Mouse (Mus musculus) liver, adult (tissue): ENCODE measurements around the gene Calhm6.
A peak's percentile ranks its signal among the peaks of the same experiment; 100 is the strongest.

Experiments used
- GATA4 ChIP-seq: IDR thresholded peaks from 2 replicates; pipeline ENCODE4 v1.6.1; 2014; ENCODE audit warnings: mild to moderate bottlenecking, low read length; ENCODE audit not compliant: insufficient replicate concordance

Gene Calhm6

DNA sequence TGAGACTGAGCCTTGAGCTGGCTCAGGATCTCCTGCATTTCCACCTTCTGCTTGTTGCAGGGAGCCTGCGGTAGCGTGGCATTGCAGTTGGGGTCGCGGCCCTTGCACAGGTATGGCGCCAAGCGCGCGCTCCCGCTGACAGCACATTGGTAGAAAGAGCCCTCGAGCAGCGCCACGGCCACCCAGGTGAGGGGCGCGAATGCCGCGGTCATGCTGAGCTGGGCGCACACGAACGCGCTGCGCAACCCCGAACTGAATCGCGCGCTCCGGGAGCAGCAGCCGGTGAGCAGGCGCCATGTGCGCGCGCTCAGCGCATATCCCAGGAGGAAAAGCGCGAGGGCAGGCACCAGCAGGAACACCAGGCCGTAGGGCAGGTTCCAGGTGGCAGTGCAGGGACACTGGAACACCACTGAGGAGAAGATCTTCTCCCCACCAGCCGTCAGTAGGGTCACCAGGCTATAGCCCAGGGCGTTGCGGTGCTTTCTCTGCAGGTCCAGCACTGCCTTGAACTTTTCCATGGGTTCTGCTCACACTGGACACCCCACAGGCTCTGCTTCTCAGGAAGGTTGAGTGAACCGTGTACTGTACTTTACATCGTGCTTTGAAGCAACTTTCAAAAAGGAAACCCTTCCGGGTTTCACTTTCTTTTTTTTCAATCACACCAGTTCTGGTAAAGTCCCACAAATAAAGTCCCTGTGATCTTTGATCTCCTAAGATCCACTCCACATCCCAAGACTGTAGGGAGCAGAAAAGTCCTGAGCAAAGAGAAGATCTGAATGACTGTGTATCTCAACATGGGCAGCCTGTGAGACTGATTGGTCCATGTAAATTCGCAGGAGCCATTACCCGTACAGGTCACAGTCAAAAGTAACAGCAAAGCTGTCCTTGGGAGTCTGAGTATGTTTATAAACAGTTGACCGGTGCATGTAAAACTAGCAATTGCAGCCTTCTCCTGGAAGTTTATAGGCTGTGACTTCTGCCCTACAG is at the start of gene Calhm6:
Calhm6 (minus strand) TSS at position 593 of the 987 bp plus-strand sequence.
- no peak; the same call in 1 of the 2 replicates for TF ChIP-seq GATA4

DNA sequence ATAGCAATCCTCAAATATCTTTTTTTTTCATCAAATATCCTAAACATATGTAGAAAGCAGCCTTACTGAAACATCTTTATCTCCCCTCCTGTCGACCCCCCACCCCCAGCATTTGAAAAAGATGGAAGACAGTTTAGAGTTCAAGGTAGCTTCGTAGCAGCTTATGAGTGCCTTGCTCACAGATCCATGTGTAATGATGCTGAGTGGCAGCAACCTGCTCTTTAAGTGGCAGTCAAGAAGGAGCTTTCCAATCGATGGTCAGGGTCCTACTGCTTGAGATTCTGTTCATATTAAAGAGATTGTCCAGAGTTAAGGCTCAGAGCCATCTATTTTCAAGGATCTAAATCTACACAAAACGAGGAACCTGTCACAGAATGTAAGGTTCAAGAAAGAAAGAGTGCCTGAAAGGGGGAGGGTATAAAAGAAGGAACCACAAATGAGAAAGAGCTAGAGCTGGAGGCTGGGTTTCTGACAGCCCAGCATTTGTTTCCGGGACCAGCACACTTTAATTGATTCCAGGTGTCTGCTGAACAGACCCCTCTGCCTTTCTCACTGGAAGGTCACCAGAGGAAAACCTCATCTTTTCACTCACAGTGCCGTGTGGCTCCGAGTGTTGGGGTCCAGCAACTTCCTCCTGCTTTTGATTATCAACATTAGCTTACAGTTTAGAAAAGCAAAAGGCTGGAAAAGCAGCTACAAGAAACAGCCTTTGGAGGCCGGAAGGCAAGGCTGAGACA is 48.3 kb upstream of the Calhm6 start:
- no peak for TF ChIP-seq GATA4

DNA sequence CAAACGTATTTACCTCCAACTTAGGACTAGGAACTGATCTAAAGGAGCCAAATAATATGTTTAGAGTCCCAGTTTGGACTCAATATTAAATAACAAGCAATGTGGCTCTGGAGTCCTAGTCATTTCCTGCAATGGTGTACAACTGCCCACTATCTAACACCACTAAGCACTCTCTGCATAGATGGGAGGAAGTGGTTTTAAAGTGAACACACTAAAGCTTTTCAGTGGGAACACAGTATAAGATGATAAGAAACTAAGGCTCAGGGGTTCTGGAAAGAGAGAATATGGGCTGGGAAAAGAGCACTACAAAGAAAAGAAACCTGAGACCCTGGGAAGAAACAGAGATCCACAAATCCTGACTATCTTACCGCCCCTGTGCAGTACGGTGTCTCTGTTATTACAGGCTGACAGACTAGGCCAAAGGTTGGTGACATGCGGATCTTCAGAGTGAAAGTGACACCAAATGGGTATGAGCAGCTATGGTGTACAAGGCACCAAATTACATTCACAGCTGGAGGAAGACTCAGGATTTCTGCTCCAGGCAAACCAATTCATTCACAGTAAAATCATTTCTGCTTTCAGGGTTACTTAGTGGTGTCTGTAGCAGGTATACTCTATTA is 45.0 kb upstream of the Calhm6 start:
- TF ChIP-seq GATA4, result no peak

DNA sequence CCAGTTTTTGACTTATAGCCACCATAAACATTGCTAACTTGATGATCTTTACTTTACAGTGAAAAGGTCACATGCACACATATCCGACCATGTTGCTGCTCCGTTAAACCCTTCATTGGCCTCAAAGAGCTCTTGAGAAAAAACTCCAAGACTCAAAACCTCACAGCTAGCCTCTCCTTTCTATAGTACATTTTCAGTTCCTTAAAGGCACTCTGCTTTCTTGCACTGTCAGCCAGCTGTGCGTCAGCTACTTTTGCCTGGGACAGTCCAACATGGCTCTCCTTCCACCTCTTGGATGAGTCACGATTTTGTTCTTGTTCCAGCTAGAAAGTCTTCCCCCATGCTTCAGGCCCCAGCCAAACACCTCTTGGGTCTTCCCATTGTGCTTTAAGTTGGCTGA is 43.9 kb upstream of the Calhm6 start:
- TF ChIP-seq GATA4, result no peak

DNA sequence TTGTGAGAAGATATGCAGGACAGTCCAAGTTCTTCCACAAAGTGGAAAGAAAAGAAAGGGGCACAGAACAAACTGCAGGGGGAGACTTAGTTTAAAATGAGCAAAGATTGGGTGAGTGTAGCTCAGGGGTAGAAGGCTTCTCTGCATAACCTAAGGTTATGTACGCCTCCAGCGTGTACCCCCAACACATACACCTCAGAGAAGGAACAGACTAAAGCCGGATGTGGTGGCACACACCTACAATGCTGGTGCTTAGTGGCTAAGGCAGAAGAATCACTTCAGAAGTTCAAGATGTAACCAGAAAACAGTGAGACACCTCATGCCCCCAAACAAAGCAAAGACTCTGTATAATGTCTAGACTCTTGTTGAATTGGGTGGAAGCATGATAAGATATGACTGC is 43.4 kb upstream of the Calhm6 start:
- no peak for TF ChIP-seq GATA4

DNA sequence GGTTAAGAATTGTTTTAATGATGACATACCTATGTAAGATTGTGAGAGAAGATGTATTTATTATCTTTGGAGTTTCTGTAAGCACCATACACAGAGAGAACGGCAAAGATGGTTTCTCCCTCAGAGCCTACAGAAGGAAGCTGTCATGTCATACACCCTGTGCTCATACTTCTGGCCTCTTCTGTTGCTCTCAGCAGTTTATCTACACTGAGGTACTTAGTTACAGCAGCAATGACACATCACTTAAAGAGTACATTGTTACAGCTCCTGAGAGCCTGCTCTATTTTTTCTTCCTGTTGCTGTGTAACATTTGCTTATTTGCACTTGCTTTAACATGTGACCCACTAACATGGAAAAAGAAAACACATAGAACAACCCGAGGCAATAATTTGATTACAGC is 39.2 kb upstream of the Calhm6 start:
- no peak for TF ChIP-seq GATA4

DNA sequence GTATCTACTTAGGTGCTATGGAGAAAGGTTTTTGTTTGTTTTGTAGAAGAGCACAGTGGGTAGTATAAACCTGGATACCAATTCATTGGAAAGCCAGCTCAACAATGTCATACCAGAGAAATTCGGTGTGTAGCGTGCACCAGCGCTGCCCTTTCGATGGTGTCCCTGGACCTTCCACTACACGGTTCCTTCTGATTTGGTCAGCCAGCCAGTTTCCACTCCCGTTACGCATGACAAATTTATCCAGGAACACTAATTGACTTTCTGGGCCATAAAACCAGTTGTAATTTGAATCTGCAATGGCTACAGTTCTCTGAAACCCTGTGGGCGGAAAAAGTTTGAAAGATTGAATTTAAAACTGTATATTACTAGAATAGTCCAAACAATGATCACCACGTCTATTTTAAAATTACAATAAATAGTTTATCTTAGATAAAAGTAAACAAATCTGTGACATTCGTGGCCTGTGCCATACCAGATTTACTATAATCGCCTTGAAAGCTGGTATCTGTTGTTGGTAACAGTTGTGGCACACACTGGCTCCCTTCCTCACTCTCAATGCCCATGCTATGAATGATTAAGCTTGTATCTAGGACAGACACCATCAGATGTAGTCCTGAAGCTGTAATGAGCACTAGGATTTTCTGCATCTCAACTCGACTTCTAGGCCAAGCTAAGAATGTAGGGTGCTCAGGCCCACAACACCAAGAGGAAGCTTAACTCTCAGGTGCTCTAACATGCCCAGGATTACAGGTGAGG is 28.2 kb upstream of the Calhm6 start:
- no peak for TF ChIP-seq GATA4

DNA sequence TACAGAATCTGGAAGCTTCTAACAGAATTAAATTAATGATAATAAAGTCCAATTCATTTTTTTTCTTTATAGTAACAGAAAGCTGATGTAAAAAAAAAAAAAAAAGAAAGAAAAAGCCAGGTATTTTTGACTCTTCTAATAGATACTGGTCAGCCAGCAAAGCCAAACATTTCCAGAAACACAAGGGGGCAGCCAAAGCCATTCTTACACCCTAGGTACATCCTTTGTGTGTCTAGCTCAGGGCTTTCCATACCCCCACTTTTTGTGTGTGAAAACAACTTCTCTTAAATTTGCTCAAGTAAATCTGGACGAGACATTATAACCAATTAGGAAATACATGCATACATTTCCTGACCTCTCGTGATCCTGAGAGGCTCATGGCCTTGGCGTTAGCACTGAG is 24.0 kb upstream of the Calhm6 start:
- no peak for TF ChIP-seq GATA4

DNA sequence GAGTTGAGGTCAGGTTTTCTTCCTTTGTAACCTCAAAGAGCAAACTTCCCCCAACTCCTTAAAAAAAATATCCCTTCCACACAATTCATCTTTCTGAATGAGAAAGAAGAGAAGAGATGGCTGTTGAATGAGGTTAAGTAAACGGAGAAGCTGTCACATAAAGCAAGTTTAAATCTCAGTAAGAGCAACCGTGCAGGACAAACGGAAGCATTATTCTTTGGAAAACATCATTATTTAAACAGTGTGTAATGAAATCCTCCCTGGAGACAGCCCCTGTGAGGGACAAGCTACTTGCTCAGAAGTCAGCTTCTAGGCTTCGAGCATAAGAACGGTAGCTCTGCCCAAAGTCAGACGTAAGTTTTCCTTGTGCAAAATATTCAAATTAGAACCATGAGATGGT is 22.7 kb upstream of the Calhm6 start:
- TF ChIP-seq GATA4, result no peak

DNA sequence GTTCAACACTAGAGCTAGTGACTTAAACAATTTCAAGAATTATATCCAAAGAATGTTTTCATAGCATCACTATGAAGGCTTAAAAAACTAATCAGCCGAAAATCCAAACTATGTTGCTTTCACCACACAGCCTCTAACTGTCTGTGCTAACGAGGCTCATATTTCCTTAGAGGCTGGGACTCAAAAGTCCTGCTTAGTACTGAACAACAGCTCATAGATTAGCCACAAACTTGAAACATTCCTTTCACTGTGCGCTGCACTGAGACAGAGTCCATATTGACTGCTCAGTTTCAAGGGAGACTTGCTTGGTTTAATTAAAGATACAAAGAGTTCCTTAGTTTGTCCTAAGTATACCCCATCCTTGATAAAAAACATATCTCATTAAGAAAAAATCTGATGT is 22.0 kb upstream of the Calhm6 start:
- TF ChIP-seq GATA4, result no peak

DNA sequence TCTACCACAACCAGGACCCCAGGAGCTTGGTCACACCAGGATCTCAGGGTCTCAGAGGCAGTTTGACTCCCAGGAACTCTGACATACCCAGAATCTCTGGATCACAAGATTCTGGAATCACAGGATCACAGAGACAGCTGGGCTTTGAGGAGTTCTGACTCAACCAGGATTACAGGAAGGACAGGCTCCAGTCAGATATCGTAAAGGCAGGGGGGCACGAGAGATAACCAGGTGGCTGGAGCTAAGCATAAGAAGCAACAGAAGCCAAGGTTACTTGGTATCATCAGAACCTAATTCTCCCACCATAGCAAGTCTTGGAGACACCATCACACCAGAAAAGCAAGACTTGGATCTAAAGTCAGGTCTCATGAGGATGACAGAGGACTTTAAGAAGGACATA is 13.9 kb upstream of the Calhm6 start:
- peak; percentile 61; the same call in 1 of the 2 replicates for TF ChIP-seq GATA4

DNA sequence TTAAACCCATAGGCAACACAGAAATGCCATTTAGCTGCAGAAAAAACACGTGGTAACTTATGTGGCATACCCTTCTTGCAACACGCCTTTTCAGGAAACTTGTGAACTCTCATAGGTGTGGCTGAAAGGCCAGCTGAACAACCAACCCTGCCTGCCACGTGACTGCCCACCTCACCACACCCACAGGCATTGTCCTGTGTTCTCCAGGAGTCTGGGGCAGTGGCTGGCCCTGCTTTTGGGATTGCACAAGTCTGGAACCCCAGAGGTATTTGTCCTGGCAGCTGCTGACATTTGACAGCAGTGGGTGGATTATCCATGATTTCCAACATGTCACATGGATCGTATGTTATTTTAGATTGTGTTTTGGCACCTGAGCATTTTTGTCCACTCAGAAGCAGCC is 12.0 kb upstream of the Calhm6 start:
- TF ChIP-seq GATA4, result no peak

DNA sequence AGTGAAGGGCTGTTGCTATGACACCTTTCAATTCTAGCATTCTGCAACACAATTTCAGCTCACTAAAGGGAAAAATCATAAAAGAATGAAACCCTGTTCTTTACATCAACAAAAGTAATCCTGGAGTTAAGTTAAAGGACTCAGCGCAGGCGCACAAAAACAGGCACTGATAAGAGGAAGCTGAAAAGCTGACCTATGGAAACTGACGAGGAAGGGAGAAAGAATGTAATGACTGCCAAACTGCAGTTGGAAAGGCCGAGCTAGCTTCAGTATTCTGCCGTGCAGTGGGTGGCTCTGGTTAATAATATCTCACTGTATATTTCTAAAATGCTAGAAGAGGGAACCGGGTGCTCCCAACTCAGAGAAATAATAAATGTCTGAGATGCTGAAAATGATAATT is 10.2 kb upstream of the Calhm6 start:
- no peak for TF ChIP-seq GATA4

DNA sequence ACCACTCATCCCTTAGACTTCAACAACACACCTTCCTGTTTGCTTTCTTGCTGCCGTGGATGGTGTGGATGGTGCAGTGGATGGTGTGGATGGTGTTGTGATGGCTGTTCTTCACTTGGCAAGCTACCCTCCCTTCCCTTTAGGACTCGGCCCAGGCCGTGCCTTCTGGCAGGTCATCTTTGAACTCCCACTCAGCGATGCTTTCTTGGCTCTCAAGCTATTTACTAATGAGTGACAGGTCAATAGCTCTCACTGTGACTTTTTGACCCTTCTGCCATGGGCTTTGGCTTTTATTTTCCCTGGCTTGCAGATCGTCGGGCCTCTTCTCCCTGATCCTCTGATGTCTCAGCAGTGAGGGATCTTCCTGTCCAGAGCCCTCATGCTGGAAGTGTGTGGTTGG is 8.6 kb upstream of the Calhm6 start:
- TF ChIP-seq GATA4, result no peak

DNA sequence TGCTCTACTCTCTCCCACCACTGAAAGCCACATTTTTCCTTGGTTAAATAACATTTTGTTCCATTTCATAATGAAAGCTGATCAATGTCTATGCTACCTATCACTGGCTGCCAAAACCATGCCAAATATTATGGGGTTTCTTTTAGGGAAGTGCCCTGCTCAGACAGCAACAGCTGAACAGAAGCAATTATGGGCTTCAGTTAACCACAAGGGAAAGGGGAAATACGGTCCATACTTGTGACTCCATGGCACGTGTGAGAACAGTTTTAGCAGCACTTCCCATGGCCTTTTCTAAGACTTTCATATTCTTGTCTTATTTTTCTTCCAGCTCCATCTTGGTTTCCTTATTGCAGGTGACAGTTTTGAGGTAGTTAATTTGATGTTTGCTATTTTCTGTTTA is 3.6 kb upstream of the Calhm6 start:
- TF ChIP-seq GATA4, result no peak
